Mouse (Mus musculus) liver, adult 2 months (tissue): Measurements from ENCODE around the gene Mettl9.

Experiments
- CTCF ChIP-seq: fragments of 200-500 bp; IDR thresholded peaks from 2 replicates; pipeline ENCODE4 v1.5.1; 2011; ENCODE audit warnings: low read depth, low read length, control low read depth
- POLR2A ChIP-seq: fragments of 200-500 bp; IDR thresholded peaks from 2 replicates; pipeline ENCODE4 v1.6.1; 2011; ENCODE audit warnings: low read length, control low read depth; ENCODE audit not compliant: insufficient read depth; ENCODE audit errors: extremely low read depth

GRCm38 (mm10) chr7:121071276-121071675 lies 37.0 kb downstream of the Mettl9 start:
- no peak for TF ChIP-seq POLR2A
- no peak for TF ChIP-seq CTCF
